Mouse (Mus musculus): ENCODE results near the gene Dhrs7b. TPM values are rescaled to one million over a fixed set of nuclear protein-coding genes. Genes with fewer than 3 reads are reported as not detected.

Dhrs7b gene
- total RNA-seq, 2 experiments from 2014 or later, result 27.3 to 31.4 TPM

GRCm38 (mm10) chr11:60890286-60890685 is 59.9 kb downstream of the Dhrs7b start:
- no peak for DNase-seq (ENCODE audit: low spot score in 2 of 2)

GRCm38 (mm10) chr11:60890744-60891143 is 60.3 kb downstream of the Dhrs7b start:
- no peak for DNase-seq (ENCODE audit: low spot score in 2 of 2)

- DNase-seq (ENCODE audit: low spot score in 2 of 2), result no peak
These were observed 65.5 kb downstream of the Dhrs7b start for GRCm38 (mm10) chr11:60895915-60896314.

DNA sequence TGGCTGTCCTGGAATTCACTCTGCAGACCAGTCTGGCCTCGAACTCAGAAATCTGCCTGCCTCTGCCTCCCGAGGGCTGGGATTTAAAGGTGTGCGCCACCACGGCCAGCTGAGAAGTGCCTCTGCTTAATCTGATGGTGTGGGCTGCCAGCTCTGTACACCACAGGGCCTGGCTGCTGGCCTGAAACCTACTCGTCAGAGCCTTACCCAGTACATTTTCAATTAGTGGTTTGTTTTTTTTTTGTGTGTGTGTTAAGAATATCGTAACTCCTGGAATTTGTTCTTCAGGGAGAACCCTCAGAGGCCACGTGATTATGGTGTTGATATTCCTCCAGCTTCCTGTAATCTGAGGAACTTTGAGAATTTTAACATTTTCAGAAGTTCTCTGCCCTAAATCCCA is 71.6 kb downstream of the Dhrs7b start:
- DNase-seq (ENCODE audit: low spot score in 2 of 2), result no peak

DNA sequence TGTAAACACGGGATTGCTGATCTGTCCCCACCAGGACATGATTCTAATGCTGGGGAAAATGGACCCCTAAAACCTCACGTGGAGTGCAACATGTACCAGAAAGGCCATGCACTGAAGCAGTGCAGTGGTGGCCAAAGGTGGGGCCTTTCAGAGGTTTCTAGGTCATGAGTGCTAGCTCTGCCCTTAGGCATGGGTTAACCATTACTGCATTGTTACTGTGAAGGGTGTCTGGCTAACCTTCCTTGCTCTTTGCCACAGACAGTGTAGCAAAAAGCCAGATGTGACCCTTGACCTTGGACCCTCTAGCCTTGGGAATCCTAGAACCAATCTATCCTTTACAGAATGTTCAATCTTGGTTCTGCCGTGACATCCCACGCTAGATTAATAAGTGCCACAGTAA is 72.1 kb downstream of the Dhrs7b start:
- DNase-seq (ENCODE audit: low spot score in 2 of 2), result no peak

- no peak for DNase-seq (ENCODE audit: low spot score in 2 of 2)
These were observed 73.2 kb downstream of the Dhrs7b start for GRCm38 (mm10) chr11:60903661-60904061.

- DNase-seq (ENCODE audit: low spot score in 2 of 2), result peak in 1 of 2 experiments; percentile 47
These were observed 75.1 kb downstream of the Dhrs7b start for GRCm38 (mm10) chr11:60905407-60906120.

- DNase-seq (ENCODE audit: low spot score in 2 of 2), result no peak
These were observed 76.0 kb downstream of the Dhrs7b start for GRCm38 (mm10) chr11:60906449-60906848.

DNA sequence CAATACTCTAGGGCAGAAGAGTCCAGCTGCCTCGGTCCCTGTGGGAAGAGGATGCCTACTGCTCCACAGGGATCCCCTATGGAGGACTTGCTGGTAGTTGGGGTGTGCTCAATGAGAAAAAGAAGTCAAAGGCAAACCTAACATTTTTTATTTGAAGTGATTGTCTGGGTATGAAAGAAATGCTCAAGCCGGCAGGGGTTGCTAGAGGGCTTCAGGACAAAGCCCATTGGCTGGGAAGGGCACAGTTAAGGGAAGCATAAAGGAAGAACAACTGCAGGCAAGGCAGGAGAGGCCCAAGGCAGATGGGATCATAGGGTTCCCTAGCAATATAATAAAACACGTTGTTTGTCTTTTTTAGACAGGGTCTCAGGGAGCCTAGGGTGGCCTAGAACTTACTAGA is 77.6 kb downstream of the Dhrs7b start:
- no peak for DNase-seq (ENCODE audit: low spot score in 2 of 2)

DNA sequence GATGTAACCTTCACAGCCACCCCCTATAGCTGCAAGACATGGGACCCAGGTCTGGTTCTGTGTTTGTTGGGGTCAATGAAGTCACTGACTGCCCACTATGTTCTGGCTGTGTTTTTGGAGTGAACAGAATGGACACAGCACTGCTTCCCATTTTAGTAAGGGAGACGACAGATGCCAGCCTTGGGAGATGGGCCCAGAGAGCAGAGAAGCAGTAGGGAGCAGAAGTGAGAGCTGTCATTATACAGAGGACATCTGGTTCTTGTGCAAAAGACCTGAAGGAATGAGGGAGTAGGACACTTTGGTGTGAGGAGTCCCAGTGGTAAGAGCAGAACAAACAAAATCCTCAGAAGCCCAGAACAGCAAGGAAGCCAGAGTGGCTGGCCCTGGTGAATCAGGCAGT is 79.2 kb downstream of the Dhrs7b start:
- no peak for DNase-seq (ENCODE audit: low spot score in 2 of 2)

Other genes with a start within 250 kb of the Dhrs7b start
- gene Llgl1, start 130.9 kb upstream of the Dhrs7b start, total RNA-seq (2021), result 10 to 100 TPM; 51.1 to 57.0 TPM
- gene Flii, start 103.4 kb upstream of the Dhrs7b start, total RNA-seq (2021), result 10 to 100 TPM; 47.7 to 60.5 TPM
- gene Mief2, start 102.2 kb upstream of the Dhrs7b start, total RNA-seq (2021), result 10 to 100 TPM; 23.7 to 23.8 TPM
- 1 to 10 TPM; 4.2 to 5.8 TPM for gene Top3a, start 53.3 kb upstream of the Dhrs7b start, total RNA-seq (2021)
- 10 to 100 TPM; 25.0 to 26.6 TPM for gene Smcr8, start 53.1 kb upstream of the Dhrs7b start, total RNA-seq (2021)
- gene Shmt1, start 18.9 kb upstream of the Dhrs7b start, total RNA-seq (2021), result 1 to 10 TPM; 4.9 to 6.8 TPM
- 10 to 100 TPM; 24.7 to 25.7 TPM for gene Tmem11, start 48.6 kb downstream of the Dhrs7b start, total RNA-seq (2021)
- 10 to 100 TPM; 12.6 to 13.0 TPM for gene Natd1, start 84.1 kb downstream of the Dhrs7b start, total RNA-seq (2021)
- 10 to 100 TPM; 12.8 to 17.0 TPM for gene Map2k3, start 101.4 kb downstream of the Dhrs7b start, total RNA-seq (2021)
- 1 to 10 TPM; 7.1 to 8.0 TPM for gene Kcnj12, start 191.9 kb downstream of the Dhrs7b start, total RNA-seq (2021)